Mouse (Mus musculus) hindbrain, embryonic 15.5 days (tissue): Measurements from ENCODE around the gene Rps12-ps3. TPM values are rescaled to one million over a fixed set of nuclear protein-coding genes. Genes with fewer than 3 reads are reported as not detected.

Source experiments
- ATAC-seq: fragments of 200-750 bp; cut with Nextera tagmentation; 2 replicates; pipeline ENCODE4 v1.8.0; 2017; ENCODE audit warnings: low read depth, moderate number of reproducible peaks, moderate TSS enrichment; ENCODE audit not compliant: low FRiP score
- H3K27ac ChIP-seq: fragments of 300-500 bp; sonication (generic); replicated peaks from 2 replicates; pipeline ENCODE4 v1.5.1; 2015; ENCODE audit warnings: mild to moderate bottlenecking, inconsistent platforms
- H3K27me3 ChIP-seq: fragments of 300-500 bp; sonication (generic); 2 replicates; pipeline ENCODE4 v1.6.1; 2015; ENCODE audit warnings: control low read depth, inconsistent platforms
- H3K36me3 ChIP-seq: fragments of 300-500 bp; sonication (generic); 2 replicates; pipeline ENCODE4 v1.6.1; 2015; ENCODE audit warnings: control low read depth, inconsistent platforms
- H3K4me1 ChIP-seq: fragments of 300-500 bp; sonication (generic); replicated peaks from 2 replicates; pipeline ENCODE4 v1.6.1; 2015; ENCODE audit warnings: control low read depth, inconsistent platforms
- H3K4me2 ChIP-seq: fragments of 300-500 bp; sonication (generic); 2 replicates; pipeline ENCODE4 v1.6.1; 2015; ENCODE audit warnings: moderate library complexity, mild to moderate bottlenecking, inconsistent platforms
- H3K4me3 ChIP-seq: fragments of 300-500 bp; sonication (generic); 2 replicates; pipeline ENCODE4 v1.5.1; 2015; ENCODE audit warnings: mild to moderate bottlenecking, inconsistent platforms
- H3K9ac ChIP-seq: fragments of 300-500 bp; sonication (generic); 2 replicates; pipeline ENCODE4 v1.6.1; 2015; ENCODE audit warnings: inconsistent platforms
- H3K9me3 ChIP-seq: fragments of 300-500 bp; sonication (generic); 2 replicates; pipeline ENCODE4 v1.6.1; 2016; ENCODE audit warnings: control low read depth, inconsistent platforms
- WGBS: fragments of 180-500 bp; shearing (Covaris S2); methylation state at CpG from one replicate; pipeline ENCODE4 v1.1.7; 2015; 5-methylcytosine and 5-hydroxymethylcytosine counted together
- polyA plus RNA-seq: library from polyadenylated mRNA; unstranded; fragments of >200 nt; fragmentation: Nextera tagmentation; extraction: Ambion mirVana; gene quantifications from 2 replicates; pipeline ENCODE4 v1.2.1, GENCODE M21; 2015

The Rps12-ps3 gene
- polyA plus RNA-seq, result 4.8 TPM in 1 of 2 replicates, not detected in the other

DNA sequence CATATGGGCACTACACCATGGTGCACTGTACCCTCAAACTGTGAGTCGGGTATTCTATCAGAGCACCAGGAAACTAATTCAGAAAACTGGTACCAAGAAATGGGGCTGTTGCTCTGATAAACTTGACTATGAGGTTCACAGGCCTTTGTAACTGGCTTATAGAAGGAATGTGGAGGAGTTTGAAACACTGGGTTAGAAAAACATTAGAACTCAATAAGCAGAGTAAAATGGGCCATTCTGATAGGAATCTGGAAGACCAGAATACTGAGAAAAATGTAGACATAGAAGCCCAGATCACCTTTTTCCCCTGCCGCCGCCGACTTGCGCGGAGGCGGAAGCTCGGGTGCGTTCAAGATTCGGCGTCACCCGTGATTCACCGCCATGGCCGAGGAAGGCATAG, at the start of gene Rps12-ps3:
Gene Rps12-ps3 (plus strand): TSS at position 301 of the 400 bp plus-strand sequence.
- Histone ChIP-seq H3K4me2 (no peak within 1 kb of the TSS), H3K27ac (no peak within 1 kb of the TSS), H3K4me1 (no peaks in the 10 kb centered on the region), H3K27me3 (no peaks in the 10 kb centered on the region), H3K9ac (no peak within 1 kb of the TSS), H3K4me3 (no peak within 1 kb of the TSS), H3K9me3 (no peaks in the 10 kb centered on the region), H3K36me3 (0 out of 2 replicates have a peak, but pooled peaks cover 3% of the 10 kb centered on the region)
- no peak for ATAC-seq
- WGBS, result 99% methylated on average over 14 of the region's 14 CpGs

DNA sequence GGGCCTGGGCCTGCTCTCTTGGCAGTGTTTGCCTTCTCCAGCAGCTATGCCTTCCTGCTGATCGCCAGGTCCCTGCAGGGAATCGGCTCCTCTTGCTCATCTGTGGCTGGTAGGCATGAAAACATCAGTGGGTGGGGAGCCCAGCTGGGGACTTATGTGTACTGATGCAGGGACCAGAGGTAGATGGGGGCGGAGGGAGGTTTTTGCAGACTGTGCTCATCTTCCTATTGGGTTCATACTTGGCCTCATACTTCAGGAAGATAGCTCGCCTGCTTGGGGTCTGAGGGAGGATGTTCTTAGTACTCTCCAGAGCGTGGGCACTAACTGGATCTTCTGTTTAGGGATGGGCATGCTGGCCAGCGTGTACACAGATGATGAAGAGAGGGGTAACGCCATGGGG, 48.9 kb upstream of the Rps12-ps3 start:
- H3K36me3 ChIP-seq, result no peaks in the 10 kb centered on the region
- H3K9ac ChIP-seq, result no peak overlapping the region
- peaks cover 4% of the 10 kb centered on the region; the same call in 1 of the 2 replicates for H3K4me1 ChIP-seq
- H3K27me3 ChIP-seq, result no peaks in the 10 kb centered on the region
- H3K4me3 ChIP-seq, result no peak overlapping the region
- no peak overlapping the region for H3K27ac ChIP-seq
- no peak overlapping the region for H3K4me2 ChIP-seq
- 85% methylated on average over 7 of the region's 7 CpGs for WGBS
- ATAC-seq, result no peak
- no peaks in the 10 kb centered on the region for H3K9me3 ChIP-seq

DNA sequence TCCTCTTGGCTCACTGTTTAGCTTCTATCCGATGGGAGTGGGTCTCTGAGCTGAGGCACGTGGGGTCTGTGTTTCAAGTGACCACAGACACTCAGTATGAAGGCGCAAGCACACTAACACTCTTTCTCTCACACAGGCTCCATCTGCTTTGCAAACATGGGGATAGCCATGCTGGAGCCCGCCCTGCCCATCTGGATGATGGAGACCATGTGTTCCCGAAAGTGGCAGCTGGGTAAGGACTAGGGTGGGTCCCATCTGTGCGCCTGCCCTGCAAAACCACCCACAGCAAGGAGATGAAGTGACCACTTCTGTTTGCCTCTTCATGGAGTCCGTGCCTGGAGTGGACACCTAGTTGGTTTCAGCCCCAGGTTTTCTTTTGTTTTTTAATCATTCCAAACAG, 45.7 kb upstream of the Rps12-ps3 start:
- Histone ChIP-seq H3K36me3 (no peaks in the 10 kb centered on the region), H3K9ac (no peak overlapping the region), H3K4me2 (no peak overlapping the region), H3K27ac (no peak overlapping the region), H3K27me3 (no peaks in the 10 kb centered on the region), H3K9me3 (no peaks in the 10 kb centered on the region), H3K4me1 (no peaks in the 10 kb centered on the region; the same call in 1 of the 2 replicates), H3K4me3 (no peak overlapping the region)
- WGBS, result 65% methylated on average over 7 of the region's 7 CpGs
- ATAC-seq, result no peak

DNA sequence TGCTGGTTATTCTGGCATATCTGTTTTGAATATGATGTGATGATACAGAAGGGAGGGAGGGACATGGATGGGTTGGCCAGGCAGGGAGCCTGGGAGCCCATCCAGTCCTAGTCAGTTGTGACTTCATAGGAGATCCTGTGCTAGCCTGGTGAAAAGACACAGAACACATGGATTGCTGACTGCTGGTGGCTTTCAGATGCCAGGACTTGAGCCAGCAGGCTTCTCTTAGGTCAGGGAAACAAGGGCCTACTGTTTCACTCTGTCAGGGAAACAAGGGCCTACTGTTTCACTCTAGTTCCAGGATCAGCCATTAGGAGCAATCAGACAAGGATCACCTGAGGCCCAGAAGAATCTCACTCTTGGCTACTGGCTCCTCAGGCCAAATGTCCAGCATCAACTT, 41.2 kb upstream of the Rps12-ps3 start:
- Histone ChIP-seq H3K27me3 (no peaks in the 10 kb centered on the region), H3K9ac (no peak overlapping the region), H3K9me3 (no peaks in the 10 kb centered on the region)

DNA sequence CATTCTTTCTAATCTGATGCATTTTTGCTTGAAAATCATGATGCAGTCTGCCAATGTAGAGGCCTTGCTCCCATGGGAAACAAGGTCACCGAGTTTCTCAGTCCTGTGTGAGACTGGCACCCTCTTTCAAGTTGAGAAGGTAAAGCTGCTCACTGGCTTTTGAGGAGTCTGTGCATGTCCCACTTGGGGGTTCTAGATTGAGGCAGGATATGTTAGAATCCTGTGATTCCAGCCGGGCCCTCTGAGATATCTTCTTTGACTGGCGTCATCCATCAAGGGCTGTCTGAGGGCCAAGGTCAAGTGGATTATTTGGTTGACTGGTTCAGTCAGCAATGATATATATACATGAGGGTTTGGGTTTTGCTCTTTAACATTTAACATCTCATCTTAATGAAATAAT, 40.1 kb upstream of the Rps12-ps3 start:
- H3K9me3 ChIP-seq, result no peaks in the 10 kb centered on the region
- no peaks in the 10 kb centered on the region for H3K27me3 ChIP-seq
- 87% methylated on average over 3 of the region's 3 CpGs for whole genome bisulfite sequencing
- H3K9ac ChIP-seq, result no peak overlapping the region
- no peak overlapping the region for H3K4me2 ChIP-seq
- no peaks in the 10 kb centered on the region for H3K36me3 ChIP-seq
- no peak overlapping the region for H3K4me3 ChIP-seq
- no peaks in the 10 kb centered on the region for H3K4me1 ChIP-seq
- no peak for ATAC-seq
- H3K27ac ChIP-seq, result no peak overlapping the region

More for the DNA sequence above, 41.2 kb upstream of the Rps12-ps3 start:
- Histone ChIP-seq H3K4me3 (no peak overlapping the region), H3K27ac (no peak overlapping the region), H3K4me1 (no peaks in the 10 kb centered on the region; the same call in 1 of the 2 replicates), H3K36me3 (no peaks in the 10 kb centered on the region), H3K4me2 (no peak overlapping the region)
- ATAC-seq, result no peak

DNA sequence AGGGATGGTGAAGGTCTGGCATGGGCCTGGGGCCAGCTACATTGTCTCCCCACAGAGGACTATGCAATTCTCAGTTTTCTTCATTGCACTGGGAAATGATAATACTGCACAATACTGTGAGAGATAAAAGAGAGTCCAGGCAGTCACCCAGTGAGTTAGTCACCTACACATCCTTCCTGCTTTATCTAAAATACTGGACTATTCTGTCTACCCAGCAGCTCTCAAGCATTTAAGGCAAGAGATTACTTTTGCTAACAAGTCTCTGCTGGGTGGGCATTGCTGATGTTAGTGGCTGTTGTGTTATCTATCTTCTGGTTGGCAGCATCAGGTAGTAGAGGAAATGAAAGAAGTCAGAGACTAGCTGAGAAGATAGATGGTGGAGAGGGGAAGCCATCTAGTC, 33.0 kb upstream of the Rps12-ps3 start:
- Histone ChIP-seq H3K4me2 (no peak overlapping the region), H3K36me3 (no peaks in the 10 kb centered on the region), H3K9ac (no peak overlapping the region), H3K4me1 (no peaks in the 10 kb centered on the region), H3K27ac (no peak overlapping the region), H3K4me3 (no peak overlapping the region), H3K9me3 (no peaks in the 10 kb centered on the region), H3K27me3 (no peaks in the 10 kb centered on the region)
- no peak for ATAC-seq

DNA sequence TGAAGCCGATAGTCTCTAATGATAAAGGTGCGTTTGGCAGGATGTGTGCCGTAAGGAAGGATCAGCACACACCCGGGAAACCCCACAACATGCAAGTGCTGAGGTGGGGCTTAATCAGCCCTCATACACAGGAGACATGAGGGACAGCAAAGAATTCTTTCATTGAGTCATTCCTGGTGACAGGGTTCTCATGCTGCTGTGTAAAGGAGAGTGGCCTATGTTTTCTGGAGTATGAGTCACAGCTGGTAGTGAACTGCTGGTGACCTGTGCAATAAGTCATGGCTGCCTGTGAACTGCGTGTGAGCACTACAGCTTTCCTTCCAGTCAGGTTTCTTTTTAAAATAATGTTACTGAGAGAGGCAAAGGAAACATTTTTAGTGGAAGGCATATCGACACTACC, 32.3 kb upstream of the Rps12-ps3 start:
- no peaks in the 10 kb centered on the region for H3K9me3 ChIP-seq
- WGBS, result 72% methylated on average over 6 of the region's 6 CpGs
- H3K27me3 ChIP-seq, result no peaks in the 10 kb centered on the region
- H3K36me3 ChIP-seq, result no peaks in the 10 kb centered on the region
- no peak overlapping the region for H3K4me2 ChIP-seq
- no peaks in the 10 kb centered on the region for H3K4me1 ChIP-seq
- H3K9ac ChIP-seq, result no peak overlapping the region
- ATAC-seq, result no peak
- no peak overlapping the region for H3K27ac ChIP-seq
- H3K4me3 ChIP-seq, result no peak overlapping the region

DNA sequence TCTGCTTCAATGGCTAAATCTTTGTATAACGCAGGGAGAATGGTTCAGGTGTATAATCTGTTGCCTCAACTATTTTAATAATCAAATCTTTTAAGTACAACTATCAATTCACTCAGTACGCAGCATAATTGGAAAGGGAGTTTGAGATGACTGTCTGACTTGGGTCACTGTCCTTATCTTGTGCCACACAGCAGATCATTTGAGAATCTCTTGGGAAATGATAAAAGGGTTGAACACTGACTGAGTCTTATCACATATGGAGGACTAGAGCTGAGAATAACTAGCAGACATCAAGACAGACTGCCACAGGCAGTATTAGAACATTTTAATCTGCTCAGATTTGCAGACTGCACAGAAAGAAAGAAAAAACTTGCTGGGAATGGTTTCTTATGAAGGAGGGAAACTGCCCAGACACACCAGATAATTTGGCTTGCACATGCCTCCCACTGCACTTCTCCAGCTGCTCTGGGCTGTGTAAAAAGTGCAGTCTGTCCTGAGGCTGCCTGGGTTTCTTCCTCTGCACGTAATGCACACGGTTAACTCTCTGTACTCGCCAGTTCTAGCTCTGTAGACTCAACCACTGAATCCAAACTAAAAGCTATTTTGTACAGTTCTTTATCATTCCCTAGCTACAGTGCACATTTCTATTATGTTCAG, 29.8 kb upstream of the Rps12-ps3 start:
- no peak for ATAC-seq
- H3K4me3 ChIP-seq, result no peak overlapping the region
- 85% methylated on average over 5 of the region's 5 CpGs for WGBS
- no peak overlapping the region for H3K9ac ChIP-seq
- H3K27me3 ChIP-seq, result no peaks in the 10 kb centered on the region
- no peaks in the 10 kb centered on the region for H3K4me1 ChIP-seq
- H3K27ac ChIP-seq, result no peak overlapping the region
- no peaks in the 10 kb centered on the region for H3K36me3 ChIP-seq
- H3K4me2 ChIP-seq, result no peak overlapping the region
- H3K9me3 ChIP-seq, result no peaks in the 10 kb centered on the region

DNA sequence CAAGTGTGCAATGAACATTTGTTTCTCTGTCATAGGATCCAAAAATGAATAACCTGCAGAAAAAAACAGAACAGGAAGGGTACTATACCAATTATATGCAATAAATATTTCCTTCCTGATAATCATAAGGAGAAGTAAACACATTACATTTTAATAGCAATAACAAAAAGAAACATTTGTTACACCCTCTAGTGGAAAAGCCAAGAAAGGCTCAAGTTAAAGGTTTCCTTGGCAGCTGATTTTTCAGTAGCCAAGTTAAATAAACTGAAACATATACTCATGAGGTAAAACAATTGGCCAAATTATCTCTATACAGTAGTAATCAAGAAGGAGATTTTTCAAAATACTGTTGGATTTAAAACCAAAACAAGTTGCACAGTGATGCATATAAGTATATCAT, 6.8 kb upstream of the Rps12-ps3 start:
- Histone ChIP-seq H3K9me3 (no peaks in the 10 kb centered on the region), H3K9ac (no peak overlapping the region), H3K27me3 (no peaks in the 10 kb centered on the region), H3K4me3 (no peak overlapping the region), H3K4me1 (no peaks in the 10 kb centered on the region), H3K4me2 (no peak overlapping the region), H3K27ac (no peak overlapping the region), H3K36me3 (0 out of 2 replicates have a peak, but pooled peaks cover 3% of the 10 kb centered on the region)
- ATAC-seq, result no peak

DNA sequence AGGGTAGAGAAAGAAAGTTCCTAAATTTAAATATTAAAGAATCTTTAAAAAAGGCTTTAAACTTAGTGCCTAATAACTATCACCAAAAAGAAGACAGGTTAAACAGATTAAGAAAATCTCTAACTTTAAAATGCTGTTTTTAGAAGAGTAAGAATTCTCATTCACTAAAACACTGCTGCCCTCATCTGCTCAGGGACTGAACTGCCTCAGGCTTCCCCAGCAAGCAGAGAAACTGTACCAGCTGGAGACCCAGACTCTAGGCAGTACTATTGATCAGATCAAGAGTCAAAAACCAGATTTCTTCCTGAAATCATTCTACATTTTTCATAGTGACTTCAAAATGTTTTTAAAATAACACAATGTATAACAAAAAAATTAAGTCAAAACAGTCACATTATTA, 5.5 kb upstream of the Rps12-ps3 start:
- ATAC-seq, result no peak
- Histone ChIP-seq H3K4me3 (no peak overlapping the region), H3K9ac (no peak overlapping the region), H3K4me1 (no peaks in the 10 kb centered on the region), H3K27ac (no peak overlapping the region), H3K27me3 (no peaks in the 10 kb centered on the region), H3K4me2 (no peak overlapping the region), H3K9me3 (no peaks in the 10 kb centered on the region), H3K36me3 (0 out of 2 replicates have a peak, but pooled peaks cover 3% of the 10 kb centered on the region)

DNA sequence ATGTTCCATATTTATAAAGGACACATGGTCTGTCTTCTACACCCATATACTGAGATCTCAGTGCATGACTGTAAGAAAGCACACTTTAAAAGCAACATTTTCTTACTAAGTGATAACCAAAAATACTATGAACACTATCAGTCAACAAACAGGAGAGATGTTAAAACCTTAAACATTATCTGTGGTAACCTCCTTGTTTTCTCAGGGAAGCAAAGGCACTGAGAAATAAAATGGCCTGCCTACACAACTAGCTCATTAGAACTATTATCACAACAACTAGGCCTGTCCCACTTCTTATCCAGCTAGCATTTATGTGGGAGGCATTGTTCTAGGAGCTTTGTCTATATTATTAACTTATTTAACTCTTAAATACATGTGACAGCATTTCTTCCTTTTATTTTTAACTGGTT, 8.7 kb downstream of the Rps12-ps3 start:
- no peak overlapping the region for H3K4me3 ChIP-seq
- no peak for ATAC-seq
- H3K27ac ChIP-seq, result no peak overlapping the region
- H3K4me1 ChIP-seq, result no peaks in the 10 kb centered on the region
- H3K27me3 ChIP-seq, result no peaks in the 10 kb centered on the region
- H3K9ac ChIP-seq, result no peak overlapping the region
- no peak overlapping the region for H3K4me2 ChIP-seq
- H3K36me3 ChIP-seq, result no peaks in the 10 kb centered on the region
- H3K9me3 ChIP-seq, result no peaks in the 10 kb centered on the region; the same call in 1 of the 2 replicates

DNA sequence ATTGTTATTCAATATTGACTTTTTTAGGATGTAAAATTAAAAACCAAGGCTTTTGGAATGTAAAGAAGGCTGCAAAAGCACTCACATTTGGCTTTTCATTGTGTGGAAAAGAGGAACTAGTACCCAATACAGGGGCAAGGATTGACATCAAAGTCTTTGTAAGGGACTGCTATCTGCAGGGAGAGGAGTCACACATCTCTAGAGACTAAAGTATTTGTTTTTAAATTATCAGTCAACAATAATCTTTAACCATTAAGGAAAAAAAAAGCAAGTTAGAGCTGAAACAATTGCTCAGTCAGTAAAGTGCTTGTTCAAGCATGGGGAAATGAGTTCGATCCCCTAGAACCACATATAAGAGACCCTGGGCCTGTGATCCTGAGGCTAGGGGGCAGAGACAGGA, 14.6 kb downstream of the Rps12-ps3 start:
- H3K9ac ChIP-seq, result no peak overlapping the region
- no peaks in the 10 kb centered on the region; the same call in 1 of the 2 replicates for H3K9me3 ChIP-seq
- H3K27ac ChIP-seq, result no peak overlapping the region
- H3K4me2 ChIP-seq, result no peak overlapping the region
- WGBS, result 96% methylated on average over 1 of the region's 1 CpGs
- H3K4me3 ChIP-seq, result no peak overlapping the region
- ATAC-seq, result no peak
- no peaks in the 10 kb centered on the region for H3K27me3 ChIP-seq
- no peaks in the 10 kb centered on the region for H3K36me3 ChIP-seq
- H3K4me1 ChIP-seq, result peaks cover 9% of the 10 kb centered on the region
